Mouse (Mus musculus) embryonic fibroblast, embryonic 13.5 days (primary cell): ENCODE data around the gene Krtap5-2.

Experiments used
- CTCF ChIP-seq: IDR thresholded peaks from 2 replicates; pipeline ENCODE4 v1.5.1; 2011; ENCODE audit warnings: mild to moderate bottlenecking, control low read depth, low read length, moderate library complexity, borderline replicate concordance; ENCODE audit not compliant: insufficient read depth
- POLR2A ChIP-seq: IDR thresholded peaks from 2 replicates; pipeline ENCODE4 v1.6.1; 2011; ENCODE audit warnings: low read depth, mild to moderate bottlenecking, control low read depth, low read length, moderate library complexity

DNA sequence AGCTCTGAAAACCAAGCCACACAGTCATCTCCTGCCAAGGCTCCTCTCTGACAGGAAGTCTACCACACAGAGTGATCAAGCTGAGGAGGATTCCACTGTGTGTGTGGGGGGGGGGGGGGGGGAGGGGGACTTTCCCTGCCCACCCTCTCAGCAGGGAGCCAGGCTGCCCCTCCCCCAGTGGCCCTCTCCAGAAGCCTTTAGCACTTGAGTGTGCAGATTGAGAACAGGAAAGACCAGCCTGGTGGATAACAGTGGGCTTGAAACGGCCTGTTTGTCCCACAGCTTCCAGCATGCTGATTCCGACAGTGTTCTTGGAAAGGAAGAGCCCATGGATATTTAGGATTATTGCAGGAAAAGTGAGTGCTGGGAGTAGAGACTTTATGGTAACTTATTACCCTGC, 48.7 kb upstream of the Krtap5-2 start:
- TF ChIP-seq CTCF (no peak), POLR2A (no peak)
